Mouse (Mus musculus): Measurements from ENCODE around the gene Dctn1. TPM values are rescaled to one million over a fixed set of nuclear protein-coding genes. Genes with fewer than 3 reads are reported as not detected.

The Dctn1 gene
- total RNA-seq, 2 experiments from 2014 or later, result 371 to 399 TPM

DNA sequence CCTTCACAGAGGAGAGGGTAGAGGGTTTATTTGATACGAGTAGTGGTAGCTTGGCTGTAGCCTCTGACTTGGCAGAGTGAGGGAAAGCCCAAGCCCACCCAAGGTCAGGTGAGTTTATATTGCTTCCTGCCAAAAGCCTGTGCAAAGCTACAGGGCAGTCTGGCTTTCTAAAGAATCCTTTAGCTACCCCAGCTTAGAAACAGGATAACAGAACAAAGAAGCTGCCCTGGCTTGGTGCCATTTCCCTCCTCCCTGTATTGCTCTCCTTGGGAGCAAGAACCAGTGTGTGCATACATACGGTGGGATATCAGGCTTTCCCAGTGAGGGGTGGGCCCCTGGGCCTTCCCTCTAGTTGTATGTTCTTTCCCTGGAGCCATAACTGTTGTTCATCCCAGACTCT, 44.8 kb downstream of the Dctn1 start:
- no peak for DNase-seq (ENCODE audit: extremely low spot score in 1 of 2, low spot score in 1 of 2)

DNA sequence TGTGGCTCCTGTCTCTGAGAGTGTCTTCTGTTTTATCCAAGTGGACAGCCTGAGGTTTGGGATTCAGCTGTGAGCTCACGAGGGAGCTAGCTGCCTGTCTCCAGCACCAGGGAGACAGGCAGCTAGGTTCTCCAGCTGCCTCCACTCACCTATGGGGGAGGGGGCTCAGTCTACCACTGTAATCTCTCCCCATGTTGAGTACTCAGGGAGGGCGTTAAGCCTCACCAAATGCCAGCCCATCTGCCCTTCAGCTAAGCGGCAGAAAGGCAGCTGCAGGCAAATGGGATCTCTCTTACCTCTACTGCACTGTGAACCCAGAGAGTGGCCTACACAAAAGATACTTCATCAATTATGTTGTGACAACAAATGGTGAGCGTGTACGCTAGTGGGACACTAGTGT, 45.8 kb downstream of the Dctn1 start:
- DNase-seq (ENCODE audit: extremely low spot score in 1 of 2, low spot score in 1 of 2), result no peak

DNA sequence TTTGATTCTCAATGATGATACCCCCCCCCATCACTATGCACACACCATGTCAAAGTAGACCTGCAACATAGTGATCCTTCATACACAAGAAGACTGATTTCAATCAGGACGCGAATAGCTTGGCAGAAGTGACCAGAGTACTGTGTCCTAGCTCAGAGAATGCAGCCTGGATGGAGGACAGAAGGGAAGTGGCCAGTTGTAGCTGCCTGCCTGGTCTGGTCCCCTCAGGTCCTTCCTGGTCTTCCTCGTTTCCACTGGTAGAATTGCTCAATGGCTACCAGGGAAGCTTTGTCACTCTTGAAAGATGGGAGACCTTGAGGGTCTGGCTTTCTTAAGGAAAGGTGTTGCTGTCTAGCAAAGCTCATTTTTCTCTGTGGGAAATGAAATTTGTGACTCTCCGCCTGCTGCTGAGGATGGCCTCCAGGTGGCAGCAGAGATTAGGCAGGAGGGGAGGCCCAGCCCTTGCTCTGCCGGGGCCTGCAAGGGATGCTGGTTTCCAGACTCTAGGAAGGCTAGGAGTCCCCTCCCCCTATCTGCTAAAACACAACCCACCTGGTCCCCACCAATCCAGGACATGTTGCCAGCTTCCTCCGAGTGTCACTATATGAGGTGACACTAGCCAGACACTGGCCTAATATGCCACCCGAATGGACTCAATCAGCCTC, 49.4 kb downstream of the Dctn1 start:
- peak; percentile 67 to 85 for DNase-seq (ENCODE audit: extremely low spot score in 1 of 2, low spot score in 1 of 2)

DNA sequence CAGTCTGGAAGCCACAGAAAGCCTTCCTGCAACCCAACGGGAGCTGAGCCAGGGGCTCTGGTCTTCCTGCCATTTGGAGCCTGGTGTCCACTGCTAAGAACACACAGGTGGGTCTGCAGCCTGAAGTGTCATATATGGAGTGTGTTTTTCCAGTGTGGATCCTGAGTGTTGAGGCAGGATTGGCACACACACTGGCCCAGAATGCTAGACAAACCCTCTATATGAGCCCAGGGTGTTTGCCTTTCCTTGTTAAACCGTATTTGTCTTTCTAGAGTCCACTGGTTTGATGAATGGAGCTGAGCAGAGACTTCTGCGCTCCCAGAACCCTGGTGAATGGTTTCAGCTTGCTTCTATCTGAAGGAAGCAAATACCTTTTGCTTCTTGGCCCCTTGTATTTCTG, 54.1 kb downstream of the Dctn1 start, which contains the start of gene Slc4a5:
Gene Slc4a5 (plus strand): TSS at position 15 of the 400 bp plus-strand sequence.
- no peak for DNase-seq (ENCODE audit: extremely low spot score in 1 of 2, low spot score in 1 of 2)

DNA sequence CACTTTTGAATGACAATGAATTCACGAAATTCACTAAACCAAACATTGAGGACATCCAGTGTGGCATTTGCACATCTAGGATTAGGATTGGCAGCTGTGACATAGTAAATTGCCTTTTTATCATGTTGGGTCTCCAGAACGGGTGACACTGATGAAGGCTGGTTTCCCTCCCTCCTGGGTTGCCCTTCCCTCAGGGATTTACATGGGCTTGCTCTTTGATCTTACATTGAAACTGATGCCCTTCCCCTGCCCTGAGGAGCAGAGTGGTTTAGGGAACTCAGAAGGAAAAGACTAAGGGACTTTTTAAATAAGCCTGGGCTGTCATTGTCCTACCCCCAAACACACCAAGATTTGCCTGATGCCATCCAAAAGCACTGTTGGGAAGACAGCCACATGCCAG, 65.8 kb downstream of the Dctn1 start:
- DNase-seq (ENCODE audit: extremely low spot score in 1 of 2, low spot score in 1 of 2), result no peak

DNA sequence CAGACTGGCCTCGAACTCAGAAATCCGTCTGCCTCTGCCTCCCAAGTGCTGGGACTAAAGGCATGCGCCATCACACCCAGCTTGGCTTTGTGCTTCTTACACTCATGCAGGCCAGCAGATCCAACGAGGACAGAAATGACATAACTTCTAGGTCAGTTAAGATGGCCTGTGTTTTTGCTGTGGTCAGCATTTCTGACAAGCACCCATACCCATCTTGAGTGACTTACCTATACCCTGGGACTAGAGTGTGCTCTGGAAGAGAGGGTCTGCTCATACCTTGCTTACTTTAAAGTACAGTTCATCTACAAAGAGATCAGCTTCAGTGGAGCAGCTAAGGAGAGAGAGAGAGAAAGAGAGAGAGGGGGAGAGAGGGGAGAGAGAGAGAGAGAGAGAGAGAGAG, 67.6 kb downstream of the Dctn1 start:
- no peak for DNase-seq (ENCODE audit: extremely low spot score in 1 of 2, low spot score in 1 of 2)

DNA sequence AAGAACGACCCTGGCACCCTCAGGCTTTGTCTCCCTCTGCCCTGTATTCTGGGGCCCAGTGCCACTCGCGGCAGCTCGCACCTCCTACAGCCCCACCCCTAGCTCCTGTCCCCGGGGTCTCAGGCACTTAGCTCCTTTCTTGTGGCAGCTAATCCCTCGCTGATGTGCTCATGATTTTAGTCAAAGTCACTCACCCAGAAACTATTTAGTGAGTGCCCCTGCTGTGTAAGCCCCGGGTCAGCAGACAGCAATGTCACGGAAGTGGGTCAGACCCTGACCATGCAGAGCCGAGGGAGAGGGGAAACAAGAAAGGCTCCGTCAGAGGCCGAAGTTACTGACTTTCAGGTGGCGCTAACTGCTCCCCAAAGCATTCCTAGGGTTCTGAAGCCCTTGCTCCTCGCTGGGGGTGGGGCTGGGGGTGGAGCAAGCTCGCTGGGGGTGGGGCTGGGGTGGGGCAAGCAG, 68.6 kb downstream of the Dctn1 start:
- DNase-seq (ENCODE audit: extremely low spot score in 1 of 2, low spot score in 1 of 2), result no peak

DNA sequence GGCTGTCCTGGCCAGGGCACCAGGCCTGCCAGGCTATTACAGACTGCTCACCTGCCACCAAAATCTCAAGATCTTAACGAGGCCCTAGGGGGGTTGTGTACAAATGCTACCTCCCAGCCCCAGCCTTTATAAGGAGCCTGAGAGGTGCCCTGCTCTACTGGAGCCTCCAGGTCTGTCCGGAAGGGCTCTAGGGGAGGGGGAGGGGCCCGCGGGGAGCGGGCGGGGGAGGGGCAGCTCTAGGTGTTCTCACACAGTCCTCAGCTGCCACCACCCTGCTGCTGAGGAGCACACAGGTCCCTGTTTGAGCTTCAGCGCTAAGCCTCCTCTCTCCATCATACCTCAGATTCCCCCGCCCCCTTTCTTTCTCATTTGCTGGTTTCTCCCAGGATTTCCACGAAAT, 71.4 kb downstream of the Dctn1 start:
- no peak for DNase-seq (ENCODE audit: extremely low spot score in 1 of 2, low spot score in 1 of 2)

DNA sequence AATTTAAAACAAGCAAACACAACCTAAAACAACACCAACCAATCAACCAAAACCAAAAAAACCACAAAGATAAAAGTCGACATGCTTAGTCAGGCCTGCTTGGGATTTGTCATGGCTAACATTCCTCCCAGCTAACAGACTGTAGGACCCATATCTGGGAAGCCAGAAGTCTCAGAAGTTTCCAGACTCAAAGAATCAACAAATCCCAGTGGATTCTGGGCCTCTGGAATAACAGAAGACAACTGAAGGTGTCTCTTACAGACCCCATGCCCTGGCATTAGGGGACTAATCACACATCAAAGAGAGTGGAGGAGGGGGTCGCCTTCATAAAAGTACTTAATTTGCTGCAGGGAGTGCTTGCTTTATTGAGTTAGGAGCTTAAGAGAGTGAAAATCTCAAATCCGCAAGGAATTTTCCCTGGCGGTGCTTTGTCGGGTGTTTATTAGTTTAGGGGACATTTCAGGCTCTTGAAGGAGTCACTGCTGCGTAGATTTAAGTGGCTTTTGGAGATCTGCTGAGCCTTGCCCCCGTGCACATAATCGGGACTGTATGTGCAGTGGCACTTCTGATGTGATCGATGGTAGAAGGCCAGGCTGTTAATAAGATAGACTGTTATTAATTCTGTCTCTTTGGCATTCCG, 78.8 kb downstream of the Dctn1 start:
- DNase-seq (ENCODE audit: extremely low spot score in 1 of 2, low spot score in 1 of 2), result no peak

DNA sequence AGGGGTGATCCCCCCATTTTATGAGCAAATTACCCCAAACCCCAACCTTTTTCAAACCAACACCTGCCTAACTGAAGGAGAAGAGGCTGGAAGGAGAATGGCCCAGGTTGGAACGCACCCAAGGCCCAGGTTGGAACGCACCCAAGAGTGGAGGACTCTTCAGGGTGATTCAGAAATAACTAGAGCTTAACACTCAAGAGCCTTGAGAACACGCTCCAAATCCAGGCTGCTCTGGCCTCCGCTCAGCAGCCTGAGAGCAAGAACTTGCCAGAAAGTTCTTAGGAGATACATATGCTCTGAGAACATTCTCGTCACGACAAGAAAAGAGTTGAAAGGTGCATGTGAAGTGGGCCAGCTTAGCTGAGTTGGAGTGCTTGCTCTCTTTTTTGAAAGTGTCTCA, 79.4 kb downstream of the Dctn1 start:
- DNase-seq (ENCODE audit: extremely low spot score in 1 of 2, low spot score in 1 of 2), result no peak

DNA sequence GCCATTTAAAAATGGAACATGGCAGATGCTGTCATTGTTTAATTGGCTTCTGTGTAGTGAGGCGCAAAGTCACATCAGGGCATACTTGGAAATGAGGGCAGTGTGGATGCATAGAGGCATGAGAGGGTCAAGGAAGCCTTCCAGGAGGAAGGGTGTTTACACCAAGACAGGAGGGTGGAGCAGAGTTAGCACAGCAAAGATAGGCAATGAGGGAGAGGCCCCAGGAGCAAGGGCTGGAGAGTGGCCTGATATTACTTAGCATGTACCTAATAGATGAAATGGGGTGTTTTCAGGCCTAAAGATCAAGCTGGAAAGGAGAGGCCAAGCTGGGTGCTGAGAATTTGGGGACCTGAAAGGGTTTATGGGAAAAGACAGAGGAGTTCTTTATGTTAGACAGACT, 80.3 kb downstream of the Dctn1 start:
- DNase-seq (ENCODE audit: extremely low spot score in 1 of 2, low spot score in 1 of 2), result no peak

DNA sequence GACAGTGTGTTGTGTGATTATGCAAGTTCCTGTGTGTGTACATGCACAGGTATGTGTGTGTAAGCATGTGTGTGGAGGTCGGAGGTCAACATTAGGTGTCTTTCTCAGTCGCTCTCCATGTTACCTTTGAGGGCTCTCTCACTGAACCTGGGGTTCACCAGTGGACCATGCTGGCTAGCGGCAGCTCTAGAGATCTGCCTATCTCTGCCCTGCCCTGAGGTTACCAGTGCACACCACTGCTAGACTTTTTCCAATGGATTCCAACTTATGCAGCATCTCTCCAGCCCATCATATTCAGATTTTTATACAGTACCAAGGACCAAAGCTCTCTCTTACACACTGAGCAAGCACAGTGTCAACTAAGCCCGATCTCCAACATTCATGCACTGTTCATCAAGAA, 81.0 kb downstream of the Dctn1 start:
- no peak for DNase-seq (ENCODE audit: extremely low spot score in 1 of 2, low spot score in 1 of 2)

DNA sequence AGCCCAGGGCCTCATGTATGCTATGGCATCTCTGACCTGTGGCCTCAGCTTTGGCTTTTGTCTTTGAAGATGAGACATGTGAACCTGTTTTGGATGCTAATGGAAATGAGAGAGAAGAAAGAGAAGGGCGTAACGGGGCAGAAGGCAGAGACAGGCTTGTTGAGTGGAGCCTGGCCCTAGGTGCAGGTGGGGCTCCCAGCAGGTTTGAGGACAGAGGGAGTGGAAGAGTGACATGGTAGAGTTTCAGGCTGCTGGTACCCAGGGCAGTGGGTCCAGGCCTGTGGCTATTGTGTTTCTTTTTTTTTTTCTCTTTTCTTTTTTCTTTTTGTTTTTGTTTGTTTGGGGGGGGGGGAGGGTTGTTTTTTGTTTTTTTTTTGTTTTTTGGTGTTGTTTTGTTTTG, 81.4 kb downstream of the Dctn1 start:
- DNase-seq (ENCODE audit: extremely low spot score in 1 of 2, low spot score in 1 of 2), result no peak

Other genes with a start within 250 kb of the Dctn1 start
- 10 to 100 TPM; 37.8 to 37.9 TPM for gene Sema4f, start 226.2 kb upstream of the Dctn1 start, total RNA-seq (2021)
- gene M1ap, start 219.0 kb upstream of the Dctn1 start, total RNA-seq (2021), result under 1 TPM in 1 of 2 experiments, not detected in 1; 0.34 TPM
- 1 to 10 TPM; 1.9 to 2.5 TPM for gene Dok1, start 132.4 kb upstream of the Dctn1 start, total RNA-seq (2021)
- 1 to 10 TPM; 3.3 to 3.9 TPM for gene Loxl3, start 131.7 kb upstream of the Dctn1 start, total RNA-seq (2021)
- 100 to 1,000 TPM; 115 to 121 TPM for gene Aup1, start 111.4 kb upstream of the Dctn1 start, total RNA-seq (2021)
- gene Htra2, start 110.6 kb upstream of the Dctn1 start, total RNA-seq (2021), result 10 to 100 TPM; 51.8 to 52.7 TPM
- gene Dqx1, start 108.1 kb upstream of the Dctn1 start, total RNA-seq (2021), result 1 to 10 TPM in 1 of 2 experiments, under 1 TPM in 1; 0.81 to 1.1 TPM
- gene Tlx2, start 95.6 kb upstream of the Dctn1 start, total RNA-seq (2021), result not detected
- gene Pcgf1, start 88.1 kb upstream of the Dctn1 start, total RNA-seq (2021), result 10 to 100 TPM; 30.3 to 33.0 TPM
- gene Lbx2, start 79.6 kb upstream of the Dctn1 start, total RNA-seq (2021), result under 1 TPM in 1 of 2 experiments, not detected in 1; 0.77 TPM
- gene Ccdc142, start 64.3 kb upstream of the Dctn1 start, total RNA-seq (2021), result 10 to 100 TPM in 1 of 2 experiments, 1 to 10 TPM in 1; 5.8 to 10.7 TPM
- 1 to 10 TPM; 5.4 to 8.2 TPM for gene Gm42688, start 64.3 kb upstream of the Dctn1 start, total RNA-seq (2021)
- gene Mrpl53, start 56.9 kb upstream of the Dctn1 start, total RNA-seq (2021), result 10 to 100 TPM; 67.0 to 67.7 TPM
- gene Mogs, start 50.4 kb upstream of the Dctn1 start, total RNA-seq (2021), result 10 to 100 TPM; 25.7 to 28.9 TPM
- gene Wbp1, start 44.4 kb upstream of the Dctn1 start, total RNA-seq (2021), result 10 to 100 TPM; 54.3 to 58.0 TPM
- 10 to 100 TPM; 24.0 to 26.2 TPM for gene Ino80b, start 40.5 kb upstream of the Dctn1 start, total RNA-seq (2021)
- gene Rtkn, start 30.5 kb upstream of the Dctn1 start, total RNA-seq (2021), result 10 to 100 TPM; 83.6 to 93.5 TPM
- 10 to 100 TPM; 25.1 to 28.4 TPM for gene Wdr54, start 9.5 kb upstream of the Dctn1 start, total RNA-seq (2021)
- 10 to 100 TPM; 22.1 to 25.0 TPM for gene 1700003E16Rik, start 9.5 kb upstream of the Dctn1 start, total RNA-seq (2021)
- under 1 TPM; 0.30 to 0.66 TPM for gene Slc4a5, start 53.9 kb downstream of the Dctn1 start, total RNA-seq (2021)
- 1 to 10 TPM; 5.3 to 7.2 TPM for gene Mthfd2, start 160.0 kb downstream of the Dctn1 start, total RNA-seq (2021)
- 10 to 100 TPM; 19.3 to 19.5 TPM for gene Mob1a, start 160.1 kb downstream of the Dctn1 start, total RNA-seq (2021)
- gene Bola3, start 183.2 kb downstream of the Dctn1 start, total RNA-seq (2021), result 10 to 100 TPM; 49.2 to 51.6 TPM